1 mouse cellular context compared by ENCODE assay signal in the genomic region with DNA sequence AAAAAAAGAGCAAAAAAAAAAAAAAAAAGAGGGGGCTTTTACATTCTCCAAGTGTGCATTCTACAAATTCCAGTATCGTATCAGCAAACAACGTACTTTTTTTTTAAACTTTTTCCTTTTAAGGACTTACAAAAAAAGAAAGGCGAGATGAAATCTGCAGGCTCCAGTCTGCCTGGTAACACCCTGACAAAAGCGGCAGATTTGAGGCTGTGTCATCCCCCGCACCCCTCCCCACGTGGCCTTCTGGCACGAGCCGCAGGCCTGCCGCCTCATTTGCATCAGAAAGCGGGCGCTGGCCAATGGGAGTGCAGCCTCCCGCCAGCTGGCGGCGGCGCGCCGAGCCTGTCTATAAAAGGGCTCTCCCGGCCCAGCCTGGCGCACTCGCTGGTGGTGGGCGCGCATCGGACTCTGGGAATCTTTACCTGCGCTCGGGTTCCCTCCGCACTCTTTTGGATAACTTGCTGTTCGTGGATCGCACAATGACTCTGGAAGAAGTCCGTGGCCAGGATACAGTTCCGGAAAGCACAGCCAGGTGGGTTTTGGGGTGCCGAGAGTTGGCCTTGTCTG.
TF ChIP-seq lines count a peak whose summit lies in the region.

TSS of gene Gadd45g (plus strand) at position 378 of the 567 bp plus-strand sequence.

TF ChIP-seq in CH12.LX, 34 proteins besides CTCF, POLR2A, EP300 and RAD21 (continued from another document):
- TF ChIP-seq SMC3 (IDR thresholded peaks at IDR 0.05; ENCODE audit: low read depth, low read length) (no peak), USF2 (conservative IDR thresholded peaks at IDR 0.05; ENCODE audit: low read depth, low read length) (peak; percentile 67), MAZ (IDR thresholded peaks at IDR 0.05; ENCODE audit: low read depth, low read length) (peak; percentile 49; the same call in 1 of the 2 replicates), TBP (conservative IDR thresholded peaks at IDR 0.05; ENCODE audit: low read depth, low read length) (peak; percentile 96), ELF1 (IDR thresholded peaks at IDR 0.05; ENCODE audit: low read depth, low read length) (peak; percentile 26; the same call in 1 of the 2 replicates), RCOR1 (conservative IDR thresholded peaks at IDR 0.05; ENCODE audit: low read depth, low read length) (no peak; the same call in 1 of the 2 replicates), NELFE (IDR thresholded peaks at IDR 0.05; ENCODE audit: low read depth, low read length) (peak; percentile 79), JUND (conservative IDR thresholded peaks at IDR 0.05; ENCODE audit: low read depth, low read length) (no peak), ZC3H11A (IDR thresholded peaks at IDR 0.05; ENCODE audit: low read depth, low read length) (no peak), JUN (IDR thresholded peaks at IDR 0.05; ENCODE audit: insufficient read depth, low read depth, low read length) (no peak), BHLHE40 (IDR thresholded peaks at IDR 0.05; ENCODE audit: low read depth, low read length) (peak; percentile 99), MYC (IDR thresholded peaks at IDR 0.05; ENCODE audit: low read depth, low read length) (peak; percentile 81), SIN3A (IDR thresholded peaks at IDR 0.05; ENCODE audit: low read length) (peak; percentile 82), TCF12 (IDR thresholded peaks at IDR 0.05; ENCODE audit: low read depth, low read length) (peak; percentile 70; the same call in 1 of the 2 replicates), ZKSCAN1 (IDR thresholded peaks at IDR 0.05; ENCODE audit: borderline replicate concordance, low read depth, low read length) (no peak), ZNF384 (IDR thresholded peaks at IDR 0.05; ENCODE audit: low read depth, low read length) (peak; percentile 95), ZMIZ1 (IDR thresholded peaks at IDR 0.05; ENCODE audit: low read depth, low read length) (peak; percentile 86), MXI1 (IDR thresholded peaks at IDR 0.05; ENCODE audit: low read depth, low read length) (peak; percentile 94), KAT2A (IDR thresholded peaks at IDR 0.05; ENCODE audit: insufficient replicate concordance, low read length) (0 out of 2 replicates have a peak, but pooled peaks have one; percentile 27), CHD1 (IDR thresholded peaks at IDR 0.05; ENCODE audit: low read depth, low read length) (no peak), MAFK (IDR thresholded peaks at IDR 0.05; ENCODE audit: insufficient replicate concordance, low read length) (no peak), CHD2 (IDR thresholded peaks at IDR 0.05; ENCODE audit: low read length) (no peak), GABPA (IDR thresholded peaks at IDR 0.05; ENCODE audit: insufficient replicate concordance, low read depth, low read length) (no peak), POLR2AphosphoS2 (IDR thresholded peaks at IDR 0.05; ENCODE audit: low read depth, low read length) (no peak), MEF2A (IDR thresholded peaks at IDR 0.05; ENCODE audit: borderline replicate concordance, low read depth, low read length) (no peak; the same call in 1 of the 2 replicates), HCFC1 (IDR thresholded peaks at IDR 0.05; ENCODE audit: low read depth, low read length) (no peak), USF1 (IDR thresholded peaks at IDR 0.05; ENCODE audit: low read depth, low read length) (peak; percentile 80)
